Mouse (Mus musculus): ENCODE results near the gene Ern1.

DNA sequence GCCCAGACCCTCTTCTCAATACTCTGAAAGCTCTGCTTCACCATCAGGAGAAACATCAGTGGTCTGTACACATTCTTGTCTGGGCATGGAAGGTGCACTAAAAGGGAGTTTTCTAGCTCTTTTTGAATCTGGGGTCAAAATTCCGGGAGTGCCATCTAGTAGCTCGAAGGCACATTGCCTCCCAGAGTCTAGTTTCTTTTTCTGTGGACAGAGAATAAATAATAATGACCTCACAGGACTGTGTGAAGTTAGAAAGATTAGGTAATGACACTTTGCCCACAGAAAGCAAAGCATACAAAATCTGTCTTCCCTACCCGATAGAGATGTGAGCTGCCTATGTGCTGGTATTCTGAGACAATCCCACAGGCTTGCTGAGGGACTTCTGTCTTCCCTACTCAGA is 77.1 kb downstream of the Ern1 start:
- TF ChIP-seq CHD2 (IDR thresholded peaks at IDR 0.05; ENCODE audit: low read depth, low read length) (no peak), ZNF384 (IDR thresholded peaks at IDR 0.05; ENCODE audit: low read depth, low read length) (no peak), ZC3H11A (IDR thresholded peaks at IDR 0.05; ENCODE audit: borderline replicate concordance, low read depth, low read length) (no peak)
